Mouse (Mus musculus) adrenal gland, postnatal 14 days (tissue): ENCODE measurements around the gene Krtap1-4. TPM values are rescaled to one million over a fixed set of nuclear protein-coding genes. Genes with fewer than 3 reads are reported as not detected.
A peak's percentile ranks its signal among the peaks of the same experiment; 100 is the strongest.
"Not testable (repeated sequence)": the region's sequence is repeated elsewhere in the genome, so short reads cannot be mapped to it uniquely, and the experiment has no call there.

Experiments
- DNase-seq: peaks from one replicate; pipeline ENCODE4 v3.0.0; 2021; ENCODE audit warnings: mixed read lengths
- long read RNA-seq, 2 experiments: library from polyadenylated mRNA; stranded (forward); transcript quantifications; one replicate each; pipeline ENCODE4 v2.0.0; 2021
- total RNA-seq: library from RNA; stranded (reverse); gene quantifications from 2 replicates; pipeline ENCODE4 v1.2.3, GENCODE M21; 2021

Krtap1-4 gene
- not detected in 2 replicates for total RNA-seq
- long read RNA-seq, experiment 1 = 0 reads
- long read RNA-seq, experiment 2 = 0 reads

DNA sequence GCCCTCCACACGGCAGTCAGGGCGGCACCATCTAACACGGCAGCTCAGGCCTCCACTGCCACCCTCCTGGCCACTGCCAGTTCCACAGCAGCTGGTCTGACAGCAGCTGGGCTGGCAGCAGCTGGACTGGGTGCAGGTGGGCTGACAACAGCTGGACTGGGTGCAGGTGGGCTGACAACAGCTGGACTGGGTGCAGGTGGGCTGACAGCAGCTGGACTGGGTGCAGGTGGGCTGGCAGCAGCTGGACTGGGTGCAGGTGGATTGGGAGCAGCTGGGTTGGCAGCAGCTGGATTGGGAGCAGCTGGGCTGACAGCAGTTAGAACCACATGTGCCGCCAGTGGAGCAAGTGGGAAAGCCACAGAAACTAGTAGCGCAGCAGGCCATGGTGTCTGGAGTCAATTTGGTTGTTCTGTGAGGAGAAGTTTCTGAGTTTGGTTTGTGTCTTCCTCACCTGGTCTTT is at the start of gene Krtap1-4:
Gene Krtap1-4 (minus strand): TSS at position 410 of the 460 bp plus-strand sequence.
- no peak for DNase-seq

DNA sequence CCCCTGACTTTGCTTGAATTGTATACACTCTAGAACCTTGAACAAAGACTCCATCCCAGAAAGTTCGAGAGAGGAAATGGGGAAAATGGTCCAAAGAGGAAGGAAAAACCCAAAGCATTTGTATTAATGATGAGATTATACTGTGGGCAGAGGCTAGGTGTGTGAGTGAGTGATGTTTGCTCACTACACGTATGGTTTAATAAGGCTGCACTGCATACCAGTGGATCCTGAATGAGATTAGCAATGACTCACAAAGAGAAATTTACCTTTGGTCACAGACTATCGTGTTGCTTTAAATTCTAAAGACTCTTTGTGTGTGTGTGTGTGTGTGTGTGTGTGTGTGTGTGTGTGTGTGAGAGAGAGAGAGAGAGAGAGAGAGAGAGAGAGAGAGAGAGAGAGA is 47.4 kb upstream of the Krtap1-4 start:
- no peak for DNase-seq

DNA sequence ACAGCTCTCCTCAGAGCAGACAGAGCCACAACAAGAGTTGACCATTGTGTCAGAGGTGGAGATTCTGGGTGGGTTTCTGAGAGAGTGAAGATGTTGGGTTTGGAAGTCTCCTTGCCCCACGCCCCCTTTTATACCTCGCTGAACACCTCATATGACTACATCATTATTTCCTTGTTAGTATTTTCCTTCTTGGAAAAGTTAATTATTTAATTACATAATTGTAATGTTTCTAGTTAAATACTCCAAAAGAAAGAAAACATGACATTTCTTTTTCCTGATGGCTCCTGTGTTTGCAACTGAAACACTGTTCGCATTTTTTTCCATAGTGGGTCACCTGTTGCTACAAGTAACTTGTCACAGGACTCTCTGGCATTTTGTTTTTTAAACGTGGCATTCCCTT is 44.7 kb upstream of the Krtap1-4 start, which contains the start of gene Krtap4-1:
Gene Krtap4-1 (minus strand): TSS at position 101 of the 400 bp plus-strand sequence.
- no peak for DNase-seq

DNA sequence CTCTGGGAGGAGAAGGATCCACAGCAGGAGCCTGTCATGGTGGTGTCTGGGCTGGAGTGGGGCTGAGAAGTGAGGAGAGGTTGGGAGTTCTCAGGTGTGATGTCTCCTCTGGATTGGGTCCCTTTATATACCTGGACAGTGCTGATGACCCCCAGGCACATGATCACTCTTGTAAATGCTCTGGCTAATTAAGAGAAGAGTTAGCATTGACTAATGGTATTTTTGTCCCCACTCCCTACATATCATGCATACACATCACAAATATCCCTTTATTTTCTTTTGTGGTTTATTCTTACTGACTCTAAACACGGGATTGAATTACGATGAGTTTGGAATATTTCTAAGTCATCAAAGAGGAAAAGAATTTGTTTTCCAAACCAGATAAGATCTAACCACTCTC is 36.9 kb upstream of the Krtap1-4 start, which contains the start of gene Gm11562:
Gene Gm11562 (minus strand): TSS at position 101 of the 400 bp plus-strand sequence.
- no peak for DNase-seq

DNA sequence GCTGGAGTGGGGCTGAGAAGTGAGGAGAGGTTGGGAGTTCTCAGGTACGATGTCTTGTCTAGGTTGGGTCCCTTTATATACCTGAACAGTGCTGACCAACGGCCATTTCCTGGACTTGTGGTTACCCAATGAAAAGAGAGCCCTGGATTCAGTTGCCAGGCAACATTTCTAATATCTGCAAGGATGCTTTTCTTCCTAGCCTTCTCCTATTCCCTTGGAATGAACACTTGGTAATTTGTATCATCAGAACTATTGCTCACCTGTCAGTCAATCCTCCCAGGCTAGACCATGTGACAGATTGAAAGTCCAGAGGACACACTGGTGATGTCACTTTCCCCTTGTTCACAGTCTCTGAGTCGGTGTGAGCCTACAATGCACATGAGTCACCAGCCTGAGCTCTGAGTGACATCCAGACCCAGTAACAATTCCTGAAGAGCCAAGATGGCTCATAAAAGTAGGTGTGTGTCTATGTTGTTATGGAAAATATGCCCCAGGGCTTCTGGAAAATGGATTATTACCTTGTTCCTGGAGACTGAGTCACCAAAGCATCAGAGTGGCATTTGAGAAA is 31.4 kb upstream of the Krtap1-4 start, which contains the start of gene Krtap2-4:
Gene Krtap2-4 (minus strand): TSS at position 51 of the 568 bp plus-strand sequence.
- no peak for DNase-seq

DNA sequence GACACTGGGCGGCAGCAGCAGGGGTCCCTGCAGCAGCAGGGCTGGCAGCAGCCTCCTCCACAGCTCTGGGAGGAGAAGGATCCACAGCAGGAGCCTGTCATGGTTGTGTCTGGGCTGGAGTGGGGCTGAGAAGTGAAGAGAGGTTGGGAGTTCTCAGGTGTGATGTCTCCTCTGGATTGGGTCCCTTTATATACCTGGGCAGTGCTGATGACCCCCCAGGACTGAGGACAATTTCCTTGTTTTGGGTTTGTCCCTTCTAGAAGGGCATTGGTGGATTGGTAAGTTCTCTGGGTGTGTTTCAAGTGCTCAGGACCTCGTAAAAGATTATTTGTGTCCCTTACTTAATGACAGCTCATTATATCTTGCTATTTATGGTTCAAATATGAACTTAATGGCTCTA is 26.6 kb upstream of the Krtap1-4 start, which contains the start of gene Gm11937:
Gene Gm11937 (minus strand): TSS at position 101 of the 400 bp plus-strand sequence.
- not testable (repeated sequence) for DNase-seq

DNA sequence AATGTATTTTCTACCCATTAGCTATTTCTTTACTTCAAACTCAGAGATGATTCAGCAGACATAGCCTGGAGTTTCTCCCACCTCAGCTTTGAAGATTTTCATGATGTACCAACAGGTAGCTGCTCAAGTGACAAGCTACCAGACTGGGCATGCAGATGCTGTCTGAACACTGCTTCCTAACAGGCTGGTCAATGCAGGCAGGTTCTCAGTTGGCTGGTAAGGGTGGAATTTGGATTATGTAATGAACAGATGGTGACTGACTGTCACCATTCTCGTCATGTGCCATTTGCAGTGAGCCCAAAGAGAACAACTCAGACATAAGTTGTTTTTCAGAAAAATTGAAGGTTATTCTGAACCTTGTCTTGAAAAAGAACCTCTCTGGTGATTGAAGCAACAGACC is 25.7 kb upstream of the Krtap1-4 start:
- DNase-seq = no peak

DNA sequence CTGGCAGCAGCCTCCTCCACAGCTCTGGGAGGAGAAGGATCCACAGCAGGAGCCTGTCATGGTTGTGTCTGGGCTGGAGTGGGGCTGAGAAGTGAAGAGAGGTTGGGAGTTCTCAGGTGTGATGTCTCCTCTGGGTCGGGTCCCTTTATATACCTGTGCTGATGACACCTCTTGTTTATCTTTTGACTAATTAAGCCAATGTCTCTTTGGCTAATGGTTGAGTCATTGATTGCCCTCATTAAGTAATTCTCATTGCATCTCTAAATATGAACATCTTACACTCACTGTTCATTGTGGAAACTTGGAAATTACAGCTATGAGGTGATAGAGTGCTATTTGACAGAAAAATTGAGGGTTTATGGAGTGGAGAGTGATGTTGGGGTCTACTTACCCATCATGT is 19.8 kb upstream of the Krtap1-4 start, which contains the start of gene Gm11938:
Gene Gm11938 (minus strand): TSS at position 101 of the 400 bp plus-strand sequence.
- not testable (repeated sequence) for DNase-seq

DNA sequence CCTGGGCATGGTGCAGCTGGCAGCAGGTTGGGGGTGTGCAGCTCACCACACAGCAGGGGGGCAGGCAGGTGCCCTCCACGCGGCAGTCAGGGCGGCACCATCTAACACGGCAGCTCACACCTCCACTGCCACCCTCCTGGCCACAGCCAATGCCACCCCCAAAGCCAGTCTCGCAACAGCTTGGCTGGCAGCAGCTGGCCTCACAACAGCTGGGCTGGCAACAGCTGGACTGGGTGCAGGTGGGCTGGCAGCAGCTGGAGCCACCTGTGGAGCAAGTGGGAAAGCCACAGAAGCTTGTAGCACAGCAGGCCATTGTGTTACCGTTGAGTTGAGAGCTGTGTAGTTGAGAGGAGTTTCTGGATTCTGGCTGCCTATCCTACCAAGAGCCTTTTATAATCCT is 14.3 kb upstream of the Krtap1-4 start, which contains the start of gene Krtap9-3:
Gene Krtap9-3 (minus strand): TSS at position 364 of the 400 bp plus-strand sequence.
- DNase-seq = not testable (repeated sequence)

DNA sequence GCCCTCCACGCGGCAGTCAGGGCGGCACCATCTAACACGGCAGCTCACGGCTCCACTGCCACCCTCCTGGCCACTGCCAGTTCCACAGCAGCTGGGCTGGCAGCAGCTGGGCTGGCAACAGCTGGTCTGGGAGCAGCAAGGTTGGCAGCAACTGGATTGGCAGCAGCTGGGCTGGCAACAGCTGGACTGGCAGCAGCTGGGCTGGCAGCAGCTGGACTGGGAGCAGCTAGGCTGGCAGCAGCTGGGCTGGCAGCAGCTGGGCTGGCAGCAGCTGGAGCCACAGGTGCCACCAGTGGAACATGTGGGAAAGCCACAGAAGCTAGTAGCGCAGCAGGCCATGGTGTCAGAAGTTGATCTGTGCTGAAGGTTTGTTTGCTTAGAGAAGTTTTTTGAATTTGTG is 7.5 kb upstream of the Krtap1-4 start, which contains the start of gene Krtap1-3:
Gene Krtap1-3 (minus strand): TSS at position 359 of the 400 bp plus-strand sequence.
- DNase-seq = no peak

DNA sequence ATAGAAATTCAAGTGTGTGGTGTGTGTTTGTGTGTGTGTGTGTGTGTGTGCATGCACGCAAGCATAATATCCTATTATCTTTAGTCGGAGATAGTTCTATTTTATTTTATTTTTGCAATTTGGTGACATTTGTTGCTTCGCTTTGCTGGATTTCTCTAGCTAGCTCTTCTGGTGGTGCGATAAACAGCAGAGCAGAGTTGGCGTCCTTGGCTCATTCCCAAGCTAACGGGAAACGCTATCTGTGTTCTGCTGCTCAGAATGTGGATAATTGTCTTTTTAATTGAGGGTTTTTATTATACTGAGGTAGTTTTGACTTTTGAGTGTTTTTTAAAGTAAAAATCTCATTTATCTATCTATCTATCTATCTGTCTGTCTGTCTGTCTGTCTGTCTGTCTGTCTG is 1.6 kb upstream of the Krtap1-4 start:
- DNase-seq = no peak

DNA sequence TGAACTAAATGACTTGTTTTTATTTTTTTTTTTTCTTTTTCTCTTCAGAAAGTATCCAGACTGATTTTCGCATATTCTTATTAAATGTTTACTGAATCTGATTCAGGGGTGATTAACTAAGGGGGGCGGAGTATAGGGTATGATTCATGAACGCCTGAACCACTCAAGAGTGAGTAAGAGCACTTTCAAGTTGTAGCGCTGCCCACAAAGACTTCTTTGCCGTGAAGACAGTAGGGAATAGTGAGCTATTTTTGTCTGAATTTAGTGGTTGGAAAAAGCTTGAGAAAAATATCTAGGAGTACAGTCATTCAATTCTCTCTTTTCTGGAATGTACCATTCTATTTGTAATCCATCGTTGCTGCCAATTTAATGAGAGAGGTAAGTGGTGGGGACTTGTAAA is 1.9 kb downstream of the Krtap1-4 start:
- no peak for DNase-seq

DNA sequence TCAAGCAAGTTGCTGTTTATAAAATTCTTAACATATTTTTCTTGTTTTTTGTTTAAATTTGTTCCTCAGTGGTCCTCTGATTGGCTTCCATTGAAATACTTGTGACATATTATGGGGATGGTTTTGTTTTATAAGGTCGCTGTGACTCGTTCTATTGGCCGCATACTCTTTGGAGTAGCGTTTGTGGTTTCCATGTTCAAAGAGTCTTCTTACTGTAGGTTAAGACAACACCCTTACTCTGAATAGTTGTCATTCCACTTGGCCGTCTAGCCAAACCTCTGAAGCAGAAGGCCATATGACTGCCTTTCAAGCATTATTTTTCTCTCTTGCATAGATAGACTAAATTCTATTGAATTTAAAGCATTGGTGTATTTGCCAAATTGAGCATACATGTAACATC is 2.4 kb downstream of the Krtap1-4 start:
- no peak for DNase-seq

DNA sequence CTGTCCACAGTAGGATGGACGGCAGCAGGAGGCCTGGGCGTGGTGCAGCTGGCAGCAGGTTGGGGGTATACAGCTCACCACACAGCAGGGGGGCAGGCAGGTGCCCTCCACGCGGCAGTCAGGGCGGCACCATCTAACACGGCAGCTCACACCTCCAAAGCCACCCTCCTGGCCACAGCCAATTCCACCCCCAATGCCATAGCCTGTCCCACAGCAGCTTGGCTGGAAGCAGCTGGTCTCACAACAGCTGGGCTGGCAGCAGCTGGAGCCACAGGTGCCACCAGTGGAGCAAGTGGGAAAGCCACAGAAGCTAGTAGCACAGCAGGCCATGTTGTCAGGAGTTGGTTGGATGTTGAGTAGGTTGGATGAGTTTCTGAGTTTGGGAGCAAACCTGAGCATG is 2.8 kb downstream of the Krtap1-4 start, which contains the start of gene Krtap1-5:
Gene Krtap1-5 (minus strand): TSS at position 381 of the 400 bp plus-strand sequence.
- no peak for DNase-seq

DNA sequence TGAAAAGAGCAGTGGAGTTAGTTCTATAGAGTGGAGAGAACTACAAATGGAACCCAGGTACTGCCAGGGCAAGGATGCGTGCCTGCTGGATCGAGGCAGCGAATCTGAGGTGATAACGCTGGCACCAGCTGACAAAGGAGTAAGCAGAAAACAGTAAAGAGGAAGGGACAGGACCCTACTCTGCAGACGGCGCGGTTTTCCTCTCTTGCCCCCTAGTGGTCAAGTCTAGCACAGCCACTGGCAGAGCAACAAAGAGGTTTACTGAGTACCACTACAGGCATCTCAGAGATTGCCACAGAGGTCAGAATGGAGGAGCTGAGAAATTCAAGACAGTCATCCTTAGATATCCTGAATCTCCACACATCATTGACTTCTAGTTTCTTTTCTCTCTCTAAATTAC is 9.3 kb downstream of the Krtap1-4 start:
- DNase-seq = peak; percentile 79

DNA sequence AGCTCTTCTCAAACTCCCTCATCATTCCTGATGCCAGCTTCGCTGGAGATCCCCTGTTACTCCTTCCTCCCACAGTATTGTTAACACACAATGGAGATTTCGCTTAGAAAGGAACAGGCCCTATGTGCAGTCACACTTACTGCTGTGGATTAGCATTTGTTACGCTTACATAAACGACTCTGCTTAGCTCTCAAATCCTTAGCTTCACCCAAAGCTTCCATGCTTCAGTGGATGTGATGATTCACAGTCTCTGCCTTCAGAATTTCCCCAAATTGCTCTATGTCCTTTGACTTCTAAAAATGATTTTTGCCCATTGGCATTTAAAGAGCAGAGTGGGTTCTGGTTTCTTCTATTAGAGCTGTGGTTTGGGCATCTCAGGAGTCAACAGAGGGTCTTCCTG is 10.3 kb downstream of the Krtap1-4 start:
- no peak for DNase-seq

DNA sequence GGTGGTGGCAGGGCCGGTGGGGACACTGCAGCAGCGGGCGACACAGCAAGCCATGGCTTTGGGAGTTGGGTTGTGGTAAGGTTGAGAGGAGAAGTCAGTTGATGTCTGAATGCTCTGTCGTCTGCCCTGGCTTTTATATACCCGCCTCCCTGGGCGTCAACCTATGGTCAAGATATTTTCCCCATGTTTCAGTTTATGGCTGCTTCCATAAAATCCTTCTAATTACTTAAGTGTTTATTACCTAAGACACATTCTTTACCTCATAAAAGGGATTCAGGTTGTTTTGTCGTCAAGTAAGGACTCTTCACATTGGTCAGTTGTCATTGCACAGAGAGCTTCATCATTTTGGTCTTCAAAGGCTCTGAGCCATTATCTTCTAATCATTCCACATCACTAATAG is 16.9 kb downstream of the Krtap1-4 start, which contains the start of gene Krtap3-1:
Gene Krtap3-1 (minus strand): TSS at position 101 of the 400 bp plus-strand sequence.
- DNase-seq = no peak

DNA sequence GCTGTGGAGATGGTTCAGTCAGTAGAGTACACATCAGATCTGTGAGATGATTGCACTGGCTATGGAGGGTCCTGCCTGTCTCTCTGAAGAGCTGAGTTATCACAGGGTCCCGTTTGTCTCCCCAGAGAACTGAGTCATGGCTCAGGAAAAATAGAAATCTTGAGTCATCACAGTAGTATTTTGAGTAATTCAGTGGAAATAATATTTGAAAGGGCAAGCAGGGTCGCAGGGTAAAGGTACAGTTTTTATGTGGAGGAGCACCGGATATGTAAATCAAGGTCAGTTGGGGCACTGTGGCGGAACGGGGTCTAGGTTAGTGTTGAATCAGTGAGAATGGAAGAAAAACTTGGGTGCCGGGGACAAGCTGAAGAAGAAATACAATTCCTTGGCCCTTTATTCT is 20.9 kb downstream of the Krtap1-4 start:
- no peak for DNase-seq

DNA sequence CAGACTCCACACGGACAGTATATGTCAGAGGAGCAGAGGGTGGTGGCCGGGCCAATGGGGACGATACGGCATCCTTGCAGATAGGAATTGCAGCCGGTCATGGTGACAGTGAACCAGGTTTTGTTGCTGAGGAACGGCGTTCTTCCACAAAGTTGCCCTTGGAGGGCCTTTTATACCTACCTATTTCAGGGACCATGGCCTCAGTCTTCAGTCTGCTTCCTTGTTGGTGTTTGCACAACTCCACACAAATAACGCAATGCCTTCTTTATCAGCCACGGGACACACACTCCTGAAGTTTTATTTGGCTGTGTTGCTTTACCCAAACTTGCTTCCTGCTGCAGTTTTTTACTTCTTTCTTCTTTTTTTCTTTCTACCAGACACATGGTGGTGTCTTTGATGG is 24.1 kb downstream of the Krtap1-4 start, which contains the start of gene Gm11939:
Gene Gm11939 (minus strand): TSS at position 101 of the 400 bp plus-strand sequence.
- DNase-seq = no peak

DNA sequence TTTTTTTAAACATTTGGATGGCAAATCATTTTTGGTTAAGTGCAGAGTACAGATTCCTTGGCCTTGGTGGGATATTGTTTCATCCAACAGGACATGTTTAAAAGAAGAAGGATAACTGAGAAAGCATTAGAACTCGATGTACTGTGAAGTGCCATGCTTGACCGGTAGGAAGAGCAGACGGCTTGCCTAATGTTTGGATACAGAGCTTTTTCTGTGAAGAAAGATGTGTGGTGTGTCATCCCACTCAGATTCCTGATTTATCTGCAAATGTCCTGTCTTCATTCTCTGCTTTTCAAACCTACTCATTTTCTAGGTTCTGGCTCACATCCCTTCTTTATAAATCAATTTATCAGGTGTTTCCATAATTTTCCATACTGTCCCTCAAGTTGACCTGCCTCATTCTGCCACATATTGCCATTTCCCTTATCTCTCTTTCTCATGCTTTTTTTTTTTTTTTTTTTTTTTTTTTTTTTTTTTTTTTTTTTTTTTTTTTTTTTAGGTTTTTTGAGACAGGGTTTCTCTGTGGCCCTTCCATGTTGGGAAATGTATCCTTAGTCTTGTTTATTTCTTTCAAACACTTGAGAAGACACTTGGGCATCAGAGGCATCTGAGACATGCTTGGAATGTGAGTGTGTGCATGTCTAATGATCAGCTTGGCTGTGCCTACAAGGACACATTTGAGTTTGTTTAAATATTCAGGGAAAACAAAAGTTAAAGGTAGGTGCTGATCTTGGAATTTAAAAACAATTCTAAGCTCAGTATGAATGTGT is 25.3 kb downstream of the Krtap1-4 start:
- DNase-seq = no peak

DNA sequence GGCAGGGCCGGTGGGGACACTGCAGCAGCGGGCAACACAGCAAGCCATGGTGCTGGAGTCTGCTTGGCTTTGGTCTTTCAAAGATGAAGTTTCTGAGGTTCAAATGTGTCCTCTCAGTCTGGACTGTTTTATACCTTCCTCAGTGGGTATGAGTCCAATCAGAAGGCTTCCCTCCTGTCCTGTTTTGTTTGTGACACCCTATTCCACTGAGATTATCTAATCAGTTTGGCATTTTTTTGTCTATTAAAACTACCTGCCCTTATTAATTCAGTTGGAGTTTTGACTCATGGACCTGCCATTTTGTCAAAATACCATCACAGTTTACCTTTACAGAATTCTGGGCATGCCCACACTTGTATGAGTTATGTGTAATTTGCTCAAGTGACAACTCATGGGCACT is 26.7 kb downstream of the Krtap1-4 start, which contains the start of gene Krtap3-2:
Gene Krtap3-2 (minus strand): TSS at position 101 of the 400 bp plus-strand sequence.
- DNase-seq = no peak

DNA sequence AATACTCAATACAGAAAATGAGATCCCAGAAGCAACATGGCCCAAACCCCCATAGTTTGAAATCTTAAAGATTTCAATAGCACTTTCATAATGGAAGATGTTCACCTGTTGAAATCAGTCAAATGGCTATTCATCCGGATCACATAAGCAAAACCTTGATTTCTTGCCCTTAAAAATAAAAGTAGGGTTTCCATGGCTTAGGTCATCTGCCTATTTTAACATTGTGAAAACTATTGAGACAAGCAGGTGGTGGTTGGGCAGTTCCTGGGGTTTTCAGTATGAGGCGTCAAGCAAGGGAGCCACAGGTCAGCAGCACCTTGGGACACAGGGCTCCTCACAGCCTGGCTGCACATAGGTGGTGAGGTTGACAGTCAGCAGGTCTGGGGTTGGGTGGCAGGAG is 27.3 kb downstream of the Krtap1-4 start:
- DNase-seq = no peak

DNA sequence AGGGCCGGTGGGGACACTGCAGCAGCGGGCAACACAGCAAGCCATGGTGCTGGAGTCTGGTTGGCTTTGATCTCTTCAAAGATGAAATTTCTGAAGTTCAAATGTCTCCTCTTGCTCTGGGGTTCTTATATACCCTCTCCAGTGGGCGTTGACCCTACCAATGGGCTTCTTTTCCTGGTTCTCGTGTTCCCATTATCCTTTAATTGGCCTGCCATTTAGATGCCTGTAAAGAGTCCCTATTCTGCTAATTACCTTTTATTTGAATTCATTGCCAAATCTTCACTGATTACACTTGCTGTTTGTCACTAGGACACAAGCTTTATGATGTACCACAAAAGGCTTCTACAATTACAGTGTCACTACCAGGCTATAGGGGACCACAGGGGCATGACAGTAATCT is 32.7 kb downstream of the Krtap1-4 start, which contains the start of gene Krtap3-3:
Gene Krtap3-3 (minus strand): TSS at position 101 of the 400 bp plus-strand sequence.
- no peak for DNase-seq
